Mouse (Mus musculus): ENCODE measurements at regions not wholly inside any gene's neighbourhood (a gene's known extent, or its start where the extent isn't known, plus 50 kb on each side); places are given as distances from the start of the nearest gene placed in this dataset.

DNA sequence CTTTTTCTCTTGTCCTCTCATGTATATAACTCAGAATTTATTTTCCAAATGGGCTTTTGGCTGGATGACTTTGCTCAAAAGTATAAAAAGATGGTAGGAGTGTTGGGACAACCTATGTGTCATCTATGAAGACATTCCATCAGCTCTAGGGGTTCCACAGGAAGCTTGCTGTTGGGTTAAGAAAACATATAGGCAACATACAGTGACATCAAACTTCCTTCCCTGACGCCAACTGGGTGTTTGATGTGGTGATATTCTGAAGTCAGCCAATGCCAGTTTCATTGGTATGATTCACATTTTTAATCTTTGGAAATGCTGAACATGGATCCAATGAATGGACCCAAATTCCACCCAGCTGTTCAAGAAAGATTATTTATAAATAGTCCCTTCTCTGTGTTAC lies 76.5 kb upstream of the Tnfsf11 start:
- TF ChIP-seq EP300 (IDR thresholded peaks at IDR 0.05): no peak
- no peak for TF ChIP-seq CTCF (IDR thresholded peaks at IDR 0.05)

All from lung, postnatal 0 days (tissue).